Mouse (Mus musculus) embryo, embryonic 10.5 days (tissue): ENCODE measurements around the gene Il13.

Experiments used
- DNase-seq: peaks from one replicate; pipeline ENCODE4 v3.0.0-alpha.2; 2015; ENCODE audit warnings: low spot score

Il13 gene

GRCm38 (mm10) chr11:53632122-53632733 is 2.3 kb downstream of the Il13 start:
- peak; percentile 43 for DNase-seq

GRCm38 (mm10) chr11:53627859-53628258 is 6.6 kb downstream of the Il13 start:
- peak; percentile 93 for DNase-seq

GRCm38 (mm10) chr11:53626802-53627373 is 7.6 kb downstream of the Il13 start:
- no peak for DNase-seq

GRCm38 (mm10) chr11:53624124-53624523 is 10.4 kb downstream of the Il13 start:
- no peak for DNase-seq

- DNase-seq = no peak
These were observed 10.9 kb downstream of the Il13 start for GRCm38 (mm10) chr11:53623573-53623972.

- no peak for DNase-seq
These were observed 12.1 kb downstream of the Il13 start for GRCm38 (mm10) chr11:53622440-53622806.

- no peak for DNase-seq
These were observed 12.7 kb downstream of the Il13 start for GRCm38 (mm10) chr11:53621582-53622439.

GRCm38 (mm10) chr11:53620094-53620493 is 14.4 kb downstream of the Il13 start:
- DNase-seq = no peak

- DNase-seq = no peak
These were observed 15.1 kb downstream of the Il13 start for GRCm38 (mm10) chr11:53619428-53619827.

GRCm38 (mm10) chr11:53618619-53619198 is 15.8 kb downstream of the Il13 start, which contains the start of gene Il4:
Il4 (minus strand) TSS chr11:53618669.
- DNase-seq = no peak

- DNase-seq = no peak
These were observed 16.9 kb downstream of the Il13 start for GRCm38 (mm10) chr11:53617562-53618109.

GRCm38 (mm10) chr11:53616748-53617558 is 17.5 kb downstream of the Il13 start:
- no peak for DNase-seq

GRCm38 (mm10) chr11:53615575-53615974 is 18.9 kb downstream of the Il13 start:
- DNase-seq = no peak

- no peak for DNase-seq
These were observed 19.3 kb downstream of the Il13 start for GRCm38 (mm10) chr11:53615172-53615571.

- DNase-seq = no peak
These were observed 24.8 kb downstream of the Il13 start for GRCm38 (mm10) chr11:53609672-53610071.

GRCm38 (mm10) chr11:53609231-53609630 is 25.3 kb downstream of the Il13 start:
- no peak for DNase-seq

GRCm38 (mm10) chr11:53605609-53606008 is 28.9 kb downstream of the Il13 start:
- DNase-seq = no peak

- DNase-seq = no peak
These were observed 29.5 kb downstream of the Il13 start for GRCm38 (mm10) chr11:53604983-53605382.

- no peak for DNase-seq
These were observed 43.4 kb downstream of the Il13 start for GRCm38 (mm10) chr11:53591116-53591515.

GRCm38 (mm10) chr11:53590368-53590768 is 44.1 kb downstream of the Il13 start:
- peak; percentile 66 for DNase-seq

GRCm38 (mm10) chr11:53588279-53588678 is 46.2 kb downstream of the Il13 start:
- DNase-seq = no peak

GRCm38 (mm10) chr11:53585510-53585909 is 49.0 kb downstream of the Il13 start:
- no peak for DNase-seq
